Mouse (Mus musculus): ENCODE data around the gene Taar5.

Taar5 gene

GRCm38 (mm10) chr10:23970656-23971165 lies at the start of gene Taar5:
Gene Taar5 (plus strand): TSS chr10:23970706.
- DNase-seq: no peak

DNA sequence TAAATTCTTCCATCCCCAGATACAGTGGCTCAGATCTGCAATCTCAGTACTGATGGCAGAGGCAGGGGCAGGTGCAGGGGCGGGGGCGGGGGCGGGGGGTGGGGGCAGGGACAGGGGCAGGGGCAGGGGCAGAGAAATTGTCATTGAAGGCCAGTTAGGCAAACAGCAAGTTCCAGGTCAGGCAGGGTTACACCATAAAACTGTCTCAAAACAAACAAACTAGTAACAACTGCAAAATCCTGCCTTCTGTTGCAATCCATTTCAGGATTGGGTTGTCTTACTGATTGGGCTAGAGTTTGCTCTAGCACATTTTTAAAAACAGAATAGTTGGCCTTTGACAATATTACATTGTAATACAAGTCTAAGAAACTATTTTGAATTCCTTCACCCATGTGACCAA lies 48.0 kb upstream of the Taar5 start:
- DNase-seq: no peak

DNA sequence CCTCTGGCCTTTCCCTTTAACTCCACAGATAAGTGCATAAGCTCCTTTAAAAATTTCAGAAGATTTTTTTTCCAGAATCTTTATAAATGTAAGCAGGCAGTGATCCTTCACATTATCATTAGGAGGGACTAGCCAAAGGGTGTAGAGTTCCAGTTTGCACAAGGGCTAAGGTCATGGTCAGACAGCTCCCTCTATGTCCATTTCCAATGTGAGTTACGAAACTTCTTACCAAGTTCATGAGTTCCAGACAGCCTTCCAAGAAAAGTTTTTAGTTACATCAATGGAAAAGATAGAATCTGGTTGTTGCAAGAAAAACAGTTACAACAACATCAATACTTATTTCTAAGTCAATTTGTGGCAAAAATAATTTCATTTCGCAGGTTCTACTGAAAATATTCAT lies 46.6 kb upstream of the Taar5 start:
- no peak for DNase-seq

- DNase-seq: no peak
These were observed 32.9 kb upstream of the Taar5 start for GRCm38 (mm10) chr10:23937613-23938012.

GRCm38 (mm10) chr10:23938312-23938711 lies 32.2 kb upstream of the Taar5 start, which contains the start of gene Taar2:
Gene Taar2 (plus strand): TSS chr10:23938572.
- DNase-seq: no peak

GRCm38 (mm10) chr10:23942465-23942864 lies 28.0 kb upstream of the Taar5 start:
- no peak for DNase-seq

DNA sequence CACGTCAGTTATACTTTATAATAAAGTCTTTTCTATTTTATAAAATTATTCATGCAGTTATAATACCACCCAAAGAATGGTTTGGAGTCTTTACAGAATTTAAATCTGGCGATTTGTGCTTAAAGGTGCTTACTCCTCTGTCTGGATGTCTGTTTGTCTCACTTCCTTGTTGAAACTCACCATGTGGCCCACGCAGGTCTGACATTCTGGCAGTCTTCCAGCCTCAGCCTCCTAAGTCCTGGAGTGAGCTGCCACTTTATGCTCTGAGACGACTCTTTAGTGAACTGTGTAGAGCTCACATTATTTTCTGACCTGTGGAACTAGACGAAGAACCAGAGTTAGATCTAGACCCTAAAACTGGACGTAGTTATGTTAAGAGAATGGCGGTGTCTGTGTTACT lies 22.5 kb upstream of the Taar5 start:
- no peak for DNase-seq

DNA sequence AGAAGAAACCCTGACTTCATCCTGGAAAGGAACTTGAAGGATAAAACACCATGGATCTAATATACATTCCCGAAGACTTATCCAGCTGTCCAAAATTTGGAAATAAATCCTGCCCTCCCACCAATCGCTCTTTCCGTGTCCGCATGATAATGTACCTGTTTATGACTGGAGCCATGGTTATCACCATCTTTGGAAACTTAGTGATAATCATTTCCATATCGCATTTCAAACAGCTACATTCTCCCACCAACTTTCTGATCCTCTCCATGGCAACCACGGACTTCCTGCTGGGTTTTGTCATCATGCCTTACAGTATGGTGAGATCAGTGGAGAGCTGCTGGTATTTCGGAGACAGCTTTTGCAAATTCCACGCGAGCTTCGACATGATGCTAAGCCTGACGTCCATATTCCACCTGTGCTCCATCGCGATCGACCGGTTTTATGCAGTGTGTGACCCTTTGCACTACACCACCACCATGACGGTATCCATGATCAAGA lies 20.9 kb upstream of the Taar5 start, which contains the start of gene Taar3:
TSS of gene Taar3 (plus strand) at position 51 of the 498 bp plus-strand sequence.
- no peak for DNase-seq

DNA sequence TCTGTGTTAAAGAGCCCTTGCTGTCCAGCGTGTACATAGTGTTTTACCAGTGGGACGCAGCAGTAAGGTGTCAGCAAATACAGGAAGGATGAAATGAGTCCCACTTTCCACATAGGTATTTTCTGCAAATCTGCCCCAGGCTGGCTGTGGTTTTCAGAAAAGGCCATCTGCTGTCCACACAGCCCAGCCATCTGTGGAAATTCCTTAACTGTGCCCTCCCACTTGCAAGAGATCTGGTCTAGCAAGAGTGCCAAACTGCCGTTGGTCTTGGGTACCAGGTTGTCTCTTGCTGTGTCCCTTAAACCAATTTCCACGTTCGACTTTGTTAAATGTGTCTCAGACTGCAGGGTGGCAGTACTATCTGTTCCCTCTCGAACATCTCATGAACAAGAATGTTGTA lies 18.8 kb upstream of the Taar5 start:
- DNase-seq: no peak

- DNase-seq: no peak
These were observed 11.4 kb upstream of the Taar5 start for GRCm38 (mm10) chr10:23959071-23959470.

- DNase-seq: no peak
These were observed 10.0 kb upstream of the Taar5 start, which contains the start of gene Taar4 for GRCm38 (mm10) chr10:23960444-23960915. Gene Taar4 (plus strand): TSS chr10:23960494.

GRCm38 (mm10) chr10:23963444-23963843 lies 7.1 kb upstream of the Taar5 start:
- no peak for DNase-seq

- no peak for DNase-seq
These were observed 5.4 kb upstream of the Taar5 start for GRCm38 (mm10) chr10:23964921-23965610.

DNA sequence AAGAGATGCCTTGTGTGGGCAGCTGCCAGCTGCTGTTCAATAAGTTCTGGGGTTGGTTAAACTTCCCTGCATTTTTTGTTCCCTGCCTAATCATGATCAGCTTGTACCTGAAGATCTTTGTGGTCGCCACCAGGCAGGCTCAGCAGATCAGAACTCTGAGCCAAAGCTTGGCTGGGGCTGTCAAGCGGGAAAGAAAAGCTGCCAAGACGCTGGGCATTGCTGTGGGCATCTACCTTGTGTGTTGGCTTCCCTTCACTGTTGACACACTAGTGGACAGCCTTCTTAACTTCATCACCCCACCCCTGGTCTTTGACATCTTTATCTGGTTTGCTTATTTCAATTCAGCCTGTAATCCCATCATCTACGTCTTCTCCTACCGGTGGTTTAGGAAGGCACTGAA lies 750 bp downstream of the Taar5 start:
- DNase-seq: no peak

DNA sequence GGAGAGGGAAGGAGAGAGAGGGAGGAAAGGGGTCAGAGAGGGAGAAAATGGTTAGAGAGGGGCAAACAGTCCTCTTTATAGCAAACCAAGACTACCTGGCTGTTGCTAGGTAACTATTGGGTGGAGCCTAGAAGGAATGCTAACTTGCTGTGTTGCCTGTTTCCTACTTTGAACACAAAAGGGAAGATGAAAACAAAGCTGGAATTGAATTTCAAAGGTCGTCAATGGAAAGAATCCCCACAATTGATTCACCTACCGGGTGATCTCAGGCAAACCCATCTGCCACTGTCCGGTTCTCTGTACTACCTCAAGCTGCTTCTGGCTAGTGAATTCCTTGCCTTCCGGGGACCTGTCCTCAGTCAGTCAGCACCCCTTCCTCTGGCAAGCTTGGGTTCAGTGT lies 7.5 kb downstream of the Taar5 start:
- DNase-seq: no peak

DNA sequence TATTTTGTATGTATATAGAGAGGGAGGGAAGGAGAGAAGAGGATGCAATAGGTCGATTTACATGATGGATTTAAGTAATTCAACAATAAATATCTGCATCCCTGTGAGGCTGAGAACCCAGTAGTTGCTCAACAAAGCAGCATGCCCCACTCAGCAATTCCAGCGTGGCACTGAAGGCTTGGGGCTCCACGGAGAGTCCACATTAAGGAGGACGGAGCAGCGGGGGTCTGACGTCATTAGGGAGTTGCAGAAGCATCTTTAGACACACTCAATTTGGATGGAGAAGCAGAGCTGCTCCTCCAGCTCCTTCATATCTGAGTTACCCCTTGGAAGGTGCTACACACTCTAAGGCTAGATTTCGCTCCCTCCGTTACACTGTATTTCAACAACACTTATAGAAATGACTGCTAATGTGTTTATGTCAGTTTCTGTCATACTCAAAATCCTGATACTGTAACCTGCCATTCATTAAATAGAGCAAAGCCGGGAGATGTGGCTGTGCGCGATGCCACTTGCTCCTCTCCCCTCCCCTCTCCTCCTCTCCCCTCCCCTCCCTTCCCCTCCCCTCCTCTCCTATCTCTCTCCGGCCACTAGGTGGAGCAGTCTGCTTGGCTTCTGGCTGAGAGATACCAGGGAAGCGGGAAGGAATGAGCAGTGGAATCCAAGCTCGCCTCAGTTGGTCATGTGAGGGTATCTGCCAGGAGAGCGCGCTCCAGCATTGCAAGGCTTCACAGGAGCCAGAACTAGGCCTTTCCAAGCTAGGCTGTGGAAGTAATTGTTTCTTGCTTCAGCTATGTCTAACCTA lies 8.6 kb downstream of the Taar5 start:
- DNase-seq: peak; percentile 67

DNA sequence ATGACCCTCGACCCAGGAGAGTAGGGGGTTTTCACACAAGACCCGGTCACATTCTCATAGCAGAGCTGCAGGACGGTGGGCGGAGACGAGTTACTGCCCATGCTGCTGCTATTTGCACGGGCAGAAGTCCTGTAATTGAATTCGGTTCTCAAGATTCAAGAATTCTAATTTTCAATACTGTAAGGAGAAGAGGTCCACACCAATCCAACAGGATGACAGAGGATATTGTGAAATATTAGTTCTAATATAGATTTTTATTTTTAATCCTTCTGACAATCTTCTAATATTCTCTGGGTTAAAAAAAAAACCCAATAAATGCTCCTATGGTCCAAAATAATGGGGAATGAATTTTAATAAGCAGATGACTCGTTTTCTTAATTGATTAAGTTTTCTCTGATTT lies 15.0 kb downstream of the Taar5 start, which contains the start of gene Taar6:
TSS of gene Taar6 (minus strand) at position 101 of the 400 bp plus-strand sequence.
- no peak for DNase-seq

DNA sequence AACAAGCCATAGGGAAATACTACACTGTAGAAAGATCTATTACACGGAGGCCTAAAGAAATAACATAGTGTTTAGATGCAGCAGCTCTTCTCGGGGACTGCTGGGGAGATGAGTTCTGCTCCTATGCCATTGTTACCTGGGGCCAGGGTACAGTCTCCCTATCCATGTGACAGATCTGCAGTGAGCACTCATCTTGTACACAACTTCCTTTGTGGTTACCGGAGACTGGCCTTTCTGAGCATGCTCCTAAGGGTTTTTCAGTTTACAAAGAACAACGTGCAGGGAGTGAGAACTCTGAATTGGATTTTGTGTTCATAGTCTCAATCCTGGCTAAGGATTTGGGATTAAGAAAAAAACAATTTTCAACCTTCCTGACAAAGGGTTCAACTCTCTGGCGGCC lies 15.9 kb downstream of the Taar5 start:
- no peak for DNase-seq

- DNase-seq: no peak
These were observed 22.9 kb downstream of the Taar5 start, which contains the start of gene Taar7a for GRCm38 (mm10) chr10:23993381-23993780. Gene Taar7a (minus strand): TSS chr10:23993481.

DNA sequence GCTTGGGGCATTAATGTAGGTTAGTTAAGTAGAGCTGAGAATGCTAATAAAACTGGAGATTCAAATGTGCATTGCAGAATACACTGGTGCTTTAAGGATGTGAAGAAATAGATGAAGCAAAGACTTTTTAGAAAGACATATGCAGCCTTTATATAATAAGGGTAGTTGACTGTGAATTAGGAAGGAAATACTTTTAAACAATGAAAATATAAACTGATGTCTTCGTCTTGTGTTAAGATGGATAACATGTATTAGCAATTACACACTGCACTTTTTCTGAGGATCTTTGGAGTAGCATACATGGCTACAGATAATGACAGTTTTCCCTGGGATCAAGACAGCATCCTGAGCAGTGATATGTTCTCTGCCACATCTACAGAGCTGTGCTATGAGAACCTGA lies 29.1 kb downstream of the Taar5 start, which contains the start of gene Taar7b:
TSS of gene Taar7b (plus strand) at position 301 of the 400 bp plus-strand sequence.
- DNase-seq: no peak

GRCm38 (mm10) chr10:24006442-24006841 lies 35.9 kb downstream of the Taar5 start:
- no peak for DNase-seq

DNA sequence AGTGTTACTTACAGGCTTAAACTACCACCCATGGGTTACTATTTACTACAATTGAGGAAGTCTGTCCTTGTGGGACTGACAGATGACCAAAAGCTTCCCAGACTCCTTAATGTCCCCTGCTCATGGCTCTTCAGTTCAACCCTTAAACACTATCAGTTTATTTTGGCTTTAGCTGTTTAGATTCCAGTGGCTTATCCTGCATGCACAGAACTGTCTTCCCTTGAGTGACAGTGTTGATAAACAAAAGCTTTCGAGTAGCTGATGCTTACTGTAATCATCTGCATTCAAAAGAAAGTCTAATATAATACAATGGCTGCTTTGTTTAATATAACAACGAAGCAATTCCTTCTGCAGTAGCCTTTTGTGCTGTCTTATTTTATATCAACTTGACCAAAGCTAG lies 36.5 kb downstream of the Taar5 start:
- no peak for DNase-seq

- DNase-seq: no peak
These were observed 37.6 kb downstream of the Taar5 start for GRCm38 (mm10) chr10:24008143-24008542.

All from right cerebral cortex, postnatal 25 days (tissue).